Mouse (Mus musculus) stomach, adult 2 months (tissue): ENCODE results near the gene Irf7. TPM values are rescaled to one million over a fixed set of nuclear protein-coding genes. Genes with fewer than 3 reads are reported as not detected.

Experiments used
- polyA plus RNA-seq: library from polyadenylated mRNA; depleted of rRNA; stranded (reverse); fragments of >200 nt; gene quantifications from 2 replicates; pipeline ENCODE4 v1.2.3, GENCODE M21; 2012; rRNA removed

Gene Irf7
- polyA plus RNA-seq, result 43.3 and 72.0 TPM in 2 replicates

GRCm38 (mm10) chr7:141265739-141266561 is at the start of gene Irf7:
TSS of gene Irf7 (minus strand) at chr7:141266481.

GRCm38 (mm10) chr7:141291921-141292582 is 25.8 kb upstream of the Irf7 start, which contains the start of gene Drd4:
TSS of gene Drd4 (plus strand) at chr7:141292006.

GRCm38 (mm10) chr7:141278766-141279590 is 12.7 kb upstream of the Irf7 start, which contains the start of gene Sct:
TSS of gene Sct (minus strand) at chr7:141279133.

GRCm38 (mm10) chr7:141276546-141276945 is 10.3 kb upstream of the Irf7 start, which contains the start of gene Cdhr5:
TSS of gene Cdhr5 (minus strand) at chr7:141276786.

GRCm38 (mm10) chr7:141228279-141229067 is 37.8 kb downstream of the Irf7 start, which contains the start of gene Phrf1:
TSS of gene Phrf1 (plus strand) at chr7:141228784.

GRCm38 (mm10) chr7:141215101-141215879 is 51.0 kb downstream of the Irf7 start, which contains the start of gene Rassf7:
TSS of gene Rassf7 (plus strand) at chr7:141215860.

GRCm38 (mm10) chr7:141213605-141214235 is 52.6 kb downstream of the Irf7 start, which contains the start of gene Lmntd2:
TSS of gene Lmntd2 (minus strand) at chr7:141214080.

Other genes with a start within 250 kb of the Irf7 start
- gene Ifitm6, start 248.6 kb downstream of the Irf7 start, polyA plus RNA-seq, result 0.83 and 1.1 TPM in 2 replicates
- not detected in 2 replicates for gene Gm17387, start 237.3 kb downstream of the Irf7 start, polyA plus RNA-seq
- gene B4galnt4, start 205.4 kb downstream of the Irf7 start, polyA plus RNA-seq, result 1.2 and 1.6 TPM in 2 replicates
- gene Pkp3, start 188.3 kb downstream of the Irf7 start, polyA plus RNA-seq, result 87.1 and 93.8 TPM in 2 replicates
- gene Sigirr, start 165.9 kb downstream of the Irf7 start, polyA plus RNA-seq, result 18.7 and 23.0 TPM in 2 replicates
- gene Ano9, start 148.7 kb downstream of the Irf7 start, polyA plus RNA-seq, result 18.4 and 22.0 TPM in 2 replicates
- 9.4 and 13.8 TPM in 2 replicates for gene Ptdss2, start 144.1 kb downstream of the Irf7 start, polyA plus RNA-seq
- gene Rnh1, start 93.6 kb downstream of the Irf7 start, polyA plus RNA-seq, result 80.4 and 88.4 TPM in 2 replicates
- 44.2 and 44.7 TPM in 2 replicates for gene Hras, start 72.5 kb downstream of the Irf7 start, polyA plus RNA-seq
- 2.5 and 2.6 TPM in 2 replicates for gene Lrrc56, start 72.3 kb downstream of the Irf7 start, polyA plus RNA-seq
- gene Lmntd2, start 52.4 kb downstream of the Irf7 start, polyA plus RNA-seq, result 3.7 and 6.7 TPM in 2 replicates
- gene Rassf7, start 50.6 kb downstream of the Irf7 start, polyA plus RNA-seq, result 85.9 and 98.2 TPM in 2 replicates
- 15.5 and 16.7 TPM in 2 replicates for gene Phrf1, start 37.7 kb downstream of the Irf7 start, polyA plus RNA-seq
- 1.7 and 3.0 TPM in 2 replicates for gene Cdhr5, start 10.3 kb upstream of the Irf7 start, polyA plus RNA-seq
- gene Sct, start 12.7 kb upstream of the Irf7 start, polyA plus RNA-seq, result 0.56 and 1.6 TPM in 2 replicates
- not detected in 2 replicates for gene Drd4, start 25.5 kb upstream of the Irf7 start, polyA plus RNA-seq
- gene Deaf1, start 61.2 kb upstream of the Irf7 start, polyA plus RNA-seq, result 10.8 and 14.7 TPM in 2 replicates
- 8.8 and 10.4 TPM in 2 replicates for gene Tmem80, start 61.3 kb upstream of the Irf7 start, polyA plus RNA-seq
- gene Eps8l2, start 72.4 kb upstream of the Irf7 start, polyA plus RNA-seq, result 120 and 128 TPM in 2 replicates
- gene Taldo1, start 125.7 kb upstream of the Irf7 start, polyA plus RNA-seq, result 99.5 and 105 TPM in 2 replicates
- 18.6 and 20.4 TPM in 2 replicates for gene Gatd1, start 147.7 kb upstream of the Irf7 start, polyA plus RNA-seq
- gene Cend1, start 163.0 kb upstream of the Irf7 start, polyA plus RNA-seq, result 1.4 and 1.5 TPM in 2 replicates
- 41.6 and 43.2 TPM in 2 replicates for gene Slc25a22, start 171.4 kb upstream of the Irf7 start, polyA plus RNA-seq
- 4.1 and 4.6 TPM in 2 replicates for gene Pidd1, start 177.5 kb upstream of the Irf7 start, polyA plus RNA-seq
- 175 and 185 TPM in 2 replicates for gene Rplp2, start 180.9 kb upstream of the Irf7 start, polyA plus RNA-seq
- 120 and 147 TPM in 2 replicates for gene Pnpla2, start 188.7 kb upstream of the Irf7 start, polyA plus RNA-seq
- 78.0 and 82.9 TPM in 2 replicates for gene Cracr2b, start 194.6 kb upstream of the Irf7 start, polyA plus RNA-seq
- 169 and 189 TPM in 2 replicates for gene Cd151, start 200.9 kb upstream of the Irf7 start, polyA plus RNA-seq
- 16.5 and 20.9 TPM in 2 replicates for gene Polr2l, start 208.7 kb upstream of the Irf7 start, polyA plus RNA-seq
- gene Tspan4, start 208.8 kb upstream of the Irf7 start, polyA plus RNA-seq, result 20.3 and 24.1 TPM in 2 replicates